Mouse (Mus musculus) layer of hippocampus, postnatal 36 days (tissue): Measurements from ENCODE around the gene Gfod1. TPM values are rescaled to one million over a fixed set of nuclear protein-coding genes. Genes with fewer than 3 reads are reported as not detected.

Experiments
- DNase-seq, 2 experiments: peaks; one replicate each; pipeline ENCODE4 v3.0.0; 2022
- total RNA-seq, 2 experiments: library from RNA; stranded (reverse); gene quantifications; 2 replicates each; pipeline ENCODE4 v1.2.3; 2021

Gene Gfod1
- total RNA-seq, 2 experiments from 2014 or later = 98.0 to 109 TPM

- no peak for DNase-seq
Measured at GRCm38 (mm10) chr13:43299171-43299570, 4.8 kb downstream of the Gfod1 start.

GRCm38 (mm10) chr13:43297526-43297925 lies 6.4 kb downstream of the Gfod1 start:
- DNase-seq = no peak

DNA sequence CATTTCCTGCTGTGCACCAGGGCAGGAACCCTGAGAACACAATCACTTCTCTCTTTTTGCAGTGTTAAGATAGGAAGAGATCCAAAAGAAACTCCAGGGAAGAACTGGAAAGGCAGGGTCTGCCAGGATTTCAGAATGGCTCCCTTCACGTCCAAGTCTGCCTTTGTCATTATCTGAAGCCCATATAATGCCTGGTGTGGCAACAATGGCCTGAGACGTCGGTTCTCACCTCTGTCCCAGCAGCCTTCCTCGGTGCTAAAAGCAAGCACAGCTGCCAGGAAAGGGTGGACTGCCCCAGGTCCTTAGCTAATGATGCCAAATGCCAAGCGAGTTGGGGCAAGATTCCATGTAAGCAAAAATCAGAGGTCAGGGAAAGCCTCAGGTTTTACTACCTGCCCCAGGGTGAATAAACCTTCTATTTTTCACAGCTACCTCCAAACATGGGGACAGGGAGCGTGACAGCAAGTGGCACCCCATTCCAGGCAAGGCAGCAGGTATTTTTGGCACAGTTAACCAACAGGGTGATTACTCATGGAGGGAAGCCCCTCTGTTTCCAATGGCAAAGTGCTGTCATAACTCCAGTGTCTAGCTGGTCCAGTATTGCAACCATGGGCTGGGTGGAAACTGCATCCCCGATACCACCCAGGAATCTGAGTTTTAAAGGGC lies 7.7 kb downstream of the Gfod1 start:
- DNase-seq = no peak

GRCm38 (mm10) chr13:43295684-43296083 lies 8.3 kb downstream of the Gfod1 start:
- DNase-seq = no peak

DNA sequence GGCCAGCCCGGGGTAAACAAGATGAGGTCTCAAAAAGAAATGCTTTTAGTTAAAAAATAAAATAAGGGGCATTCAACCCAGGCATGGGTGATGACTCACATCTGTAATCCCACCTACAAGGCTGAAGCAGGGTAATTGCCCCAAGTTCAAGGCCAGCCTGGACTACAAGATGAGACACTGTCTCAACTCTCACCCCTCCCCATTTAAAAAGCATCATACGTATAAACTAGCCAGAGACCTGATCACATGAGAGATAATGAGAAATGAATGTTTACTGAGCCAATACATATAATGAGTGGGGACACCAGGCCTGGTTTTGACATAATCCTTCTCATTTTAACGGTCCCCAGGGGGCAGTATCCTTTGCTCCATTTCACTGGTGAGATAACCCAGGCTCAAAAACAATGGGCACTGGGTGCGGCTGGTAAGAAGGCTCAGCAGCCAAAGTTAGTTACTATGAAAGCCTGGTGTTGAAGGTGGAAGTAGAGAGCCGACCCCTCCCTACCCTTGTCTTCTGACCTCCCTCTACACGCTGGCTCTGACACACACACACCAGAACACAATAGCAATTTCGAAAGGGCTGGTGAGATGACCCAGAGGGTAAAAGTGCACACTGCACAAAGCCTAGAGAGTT lies 8.9 kb downstream of the Gfod1 start:
- DNase-seq = no peak

GRCm38 (mm10) chr13:43292892-43293291 lies 11.1 kb downstream of the Gfod1 start:
- no peak for DNase-seq

- DNase-seq = no peak
Measured at GRCm38 (mm10) chr13:43289076-43289475, 14.9 kb downstream of the Gfod1 start.

GRCm38 (mm10) chr13:43288444-43288843 lies 15.5 kb downstream of the Gfod1 start:
- DNase-seq = no peak

DNA sequence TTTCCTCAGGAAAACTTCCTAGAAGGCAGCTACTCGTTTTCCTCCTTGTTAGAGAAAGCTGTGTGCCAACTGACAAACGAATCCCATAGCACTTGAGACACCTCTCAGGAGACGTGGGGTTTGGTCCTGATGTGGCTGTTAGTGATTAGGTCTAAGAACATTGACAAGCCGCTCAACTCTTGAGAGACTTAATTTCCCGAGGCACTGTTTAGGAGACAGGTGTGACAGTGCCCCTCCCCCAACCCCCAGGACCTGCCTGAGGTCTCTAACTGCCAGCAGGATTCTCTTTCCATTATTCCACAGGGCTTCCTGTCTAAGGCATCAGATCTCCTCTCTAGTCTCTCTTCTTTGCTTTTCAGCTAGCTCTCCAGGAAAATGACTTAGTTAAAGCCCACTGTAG lies 15.9 kb downstream of the Gfod1 start:
- DNase-seq = no peak

DNA sequence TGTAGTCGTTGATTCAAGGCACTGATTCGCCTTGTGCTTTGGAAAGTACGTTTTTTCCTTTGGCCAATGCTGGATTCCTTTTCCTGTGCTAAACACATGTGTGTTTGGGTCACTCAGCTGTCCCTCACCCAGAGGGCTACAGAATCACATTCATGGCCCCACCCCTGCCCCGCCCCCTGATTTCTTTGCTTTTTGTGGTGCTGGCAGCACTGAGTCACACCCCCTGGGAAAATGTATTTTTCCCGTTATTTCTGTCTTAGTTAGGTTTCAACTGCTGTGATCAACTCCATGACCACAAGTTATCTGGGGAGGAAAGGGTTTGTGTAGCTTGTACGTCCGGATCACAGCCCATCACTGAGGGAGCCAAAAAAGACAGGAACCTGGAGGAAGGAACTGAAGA lies 17.1 kb downstream of the Gfod1 start:
- DNase-seq = no peak

GRCm38 (mm10) chr13:43284711-43285151 lies 19.2 kb downstream of the Gfod1 start:
- DNase-seq = peak; percentile 54 to 63

DNA sequence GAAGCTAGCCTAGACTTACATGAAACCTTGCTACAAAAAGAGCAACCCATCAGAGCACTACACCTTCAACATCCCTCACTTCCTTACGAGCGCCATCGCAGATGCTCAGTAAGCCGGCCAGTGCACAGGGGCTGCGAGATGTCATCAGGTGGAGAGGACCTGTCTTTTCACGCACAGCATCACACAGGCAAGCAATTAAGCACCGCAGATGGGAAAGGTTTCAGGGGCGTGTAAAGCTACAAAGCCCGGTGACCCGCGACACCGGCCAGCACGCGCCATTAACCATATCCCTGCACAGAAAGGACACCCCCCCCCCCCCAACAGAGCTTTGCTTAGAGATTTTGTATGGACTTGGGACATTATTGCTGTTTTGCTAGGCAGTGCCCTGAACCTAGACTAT lies 30.1 kb downstream of the Gfod1 start:
- DNase-seq = no peak

DNA sequence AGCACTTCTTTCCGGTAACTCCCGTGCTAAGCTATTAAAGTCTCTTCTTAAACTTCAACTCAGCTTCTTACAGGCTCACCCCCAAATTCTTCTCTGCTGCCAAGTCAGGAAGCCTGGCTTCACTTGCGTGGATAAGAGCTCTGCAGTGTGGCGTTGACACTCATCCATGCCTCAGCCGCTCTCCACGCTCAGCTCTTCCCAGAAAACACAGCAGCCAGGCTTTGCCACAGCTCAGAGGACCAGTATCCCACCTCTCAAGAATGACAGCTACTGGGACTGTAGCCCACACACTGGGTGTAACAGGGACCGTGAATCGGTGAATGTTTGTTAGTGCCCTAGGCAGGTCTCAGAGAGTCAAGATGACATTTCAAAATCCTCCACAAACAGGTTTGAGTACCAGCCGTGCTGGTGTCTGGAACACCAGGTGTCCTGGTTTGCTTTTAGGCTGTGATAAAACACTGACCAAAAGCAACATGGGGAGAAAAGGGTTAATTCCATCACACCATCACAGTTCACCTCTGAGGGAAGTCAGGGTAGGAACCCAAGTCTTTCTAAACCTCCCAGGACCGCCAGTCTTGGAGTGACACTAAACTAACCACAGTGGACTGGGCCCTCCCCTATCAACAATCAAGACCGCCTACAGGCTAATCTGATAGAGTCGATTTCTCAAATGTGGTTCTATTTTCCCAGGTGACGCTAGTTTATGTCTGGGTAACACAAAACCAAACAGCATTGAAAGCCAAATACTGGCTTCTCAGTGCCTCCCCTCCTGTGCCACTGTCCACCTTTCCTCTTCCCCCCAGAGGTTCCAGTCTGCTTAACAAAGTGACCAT lies 31.5 kb downstream of the Gfod1 start:
- no peak for DNase-seq

GRCm38 (mm10) chr13:43271481-43271880 lies 32.5 kb downstream of the Gfod1 start:
- no peak for DNase-seq

DNA sequence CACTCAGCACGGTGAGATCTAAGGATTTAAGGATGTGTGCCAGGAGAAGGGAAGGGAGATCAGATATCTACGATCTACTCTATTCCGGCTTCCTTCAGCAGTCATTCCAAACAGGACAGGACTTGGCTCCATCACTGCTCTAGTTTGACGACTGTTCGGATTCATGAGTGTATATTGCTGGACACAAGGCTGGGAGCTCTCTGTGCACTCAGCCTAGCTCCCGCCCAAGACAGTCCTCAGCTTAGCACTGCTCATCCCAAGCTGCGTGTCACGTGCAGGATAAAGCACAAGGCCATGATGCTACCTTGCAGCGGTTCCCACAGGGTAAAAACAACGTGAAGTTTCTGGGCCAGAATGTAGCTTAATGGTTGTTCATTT lies 33.8 kb downstream of the Gfod1 start:
- no peak for DNase-seq

GRCm38 (mm10) chr13:43269460-43270219 lies 34.3 kb downstream of the Gfod1 start:
- no peak for DNase-seq

DNA sequence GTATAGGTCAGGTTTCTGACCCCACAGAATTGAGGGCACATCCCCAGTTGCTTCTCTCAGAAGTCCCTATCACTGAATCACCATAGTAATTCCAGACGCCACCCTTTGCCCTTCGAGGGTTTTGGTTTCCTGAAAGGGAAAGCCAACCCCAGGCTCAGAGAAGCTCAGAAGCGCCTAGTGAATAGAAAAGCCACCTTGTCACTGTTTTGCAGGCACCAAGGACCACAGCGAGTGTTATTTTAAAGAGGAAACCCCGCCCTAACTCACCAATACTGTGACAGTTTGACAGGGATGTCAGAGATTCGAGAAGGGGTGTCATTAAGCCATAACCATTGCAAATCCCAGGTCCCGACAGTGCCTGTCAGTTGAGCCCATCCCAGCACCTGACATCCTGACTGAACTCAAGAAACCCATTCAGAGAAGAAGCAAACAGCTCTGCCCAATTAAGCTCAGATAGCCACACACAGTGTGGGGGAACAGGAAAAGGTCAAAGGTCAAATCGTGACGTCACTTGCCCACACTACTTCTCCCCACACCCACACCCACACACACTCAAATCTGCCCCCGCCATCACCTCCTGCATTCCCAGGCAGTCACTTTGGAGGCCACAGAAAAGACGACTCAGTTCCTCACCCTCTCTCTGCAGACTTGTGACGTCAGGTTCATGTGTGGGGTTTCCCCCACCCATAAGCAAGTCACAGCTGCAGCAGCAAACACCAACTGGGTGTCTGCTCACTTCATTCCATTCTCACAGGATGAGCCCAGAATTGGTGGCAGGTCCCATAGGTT lies 35.2 kb downstream of the Gfod1 start:
- DNase-seq = no peak

DNA sequence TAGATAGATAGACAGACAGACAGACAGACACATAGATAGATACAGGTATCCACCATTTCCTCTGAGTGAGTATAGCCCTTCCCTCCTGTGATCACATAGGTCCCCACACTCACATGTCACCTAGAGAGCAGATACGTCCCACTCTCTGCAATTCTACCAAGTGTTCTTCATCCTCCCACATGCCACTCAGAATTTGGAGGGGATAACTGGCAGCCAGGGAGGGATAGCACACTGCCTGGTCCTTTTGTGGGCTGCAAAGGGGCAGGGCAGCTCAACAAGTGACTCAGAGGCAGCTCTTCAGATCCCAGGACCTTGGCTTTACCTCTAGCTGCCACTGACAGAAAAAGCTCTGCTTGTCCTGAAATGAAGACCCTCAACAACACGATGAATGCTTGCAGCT lies 36.1 kb downstream of the Gfod1 start:
- no peak for DNase-seq

- no peak for DNase-seq
Measured at GRCm38 (mm10) chr13:43267216-43267615, 36.8 kb downstream of the Gfod1 start.

DNA sequence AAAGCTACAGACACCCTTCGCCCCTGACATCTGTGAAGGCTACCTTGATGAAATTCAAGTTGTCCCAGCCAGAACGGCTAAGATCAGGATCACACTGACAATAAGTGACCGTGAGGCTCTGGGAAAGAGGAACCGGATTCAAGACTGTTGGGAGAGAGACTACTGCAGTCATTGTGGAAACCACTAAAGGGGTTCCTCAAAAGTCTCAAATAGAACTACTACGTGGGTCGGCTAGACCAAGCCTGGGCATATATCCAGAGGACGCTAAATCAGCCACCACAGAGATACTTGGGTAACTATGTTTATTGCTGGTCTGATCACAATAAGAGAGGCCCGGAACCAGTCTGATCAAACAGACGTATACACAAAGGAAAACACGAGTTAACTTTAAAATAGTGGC lies 37.6 kb downstream of the Gfod1 start:
- DNase-seq = no peak

DNA sequence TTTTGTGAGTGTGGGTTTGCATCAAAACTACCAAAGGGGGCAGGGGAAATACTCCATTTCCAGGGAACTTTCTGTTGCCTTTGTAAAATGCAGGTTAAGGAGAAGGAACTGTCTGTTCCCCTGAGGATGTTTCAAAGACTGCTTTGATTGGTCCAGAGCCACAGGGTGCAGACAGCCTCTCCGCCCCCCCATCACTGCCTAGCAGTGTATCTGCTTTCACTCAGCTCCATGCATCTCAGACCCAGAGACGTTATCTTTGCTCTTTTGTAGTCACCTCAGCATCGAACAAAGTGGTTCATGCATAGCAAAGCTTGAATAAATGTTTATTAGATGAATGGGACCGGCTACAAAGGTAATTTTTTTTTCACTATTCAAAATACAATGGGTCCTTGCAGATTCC lies 38.9 kb downstream of the Gfod1 start:
- DNase-seq = no peak

- DNase-seq = no peak
Measured at GRCm38 (mm10) chr13:43263646-43264045, 40.3 kb downstream of the Gfod1 start.
